Mouse (Mus musculus) NIH3T3 (cell line): ENCODE results near the gene Snrpc.

Experiments
- DNase-seq: peaks from one replicate; pipeline ENCODE4 v3.0.0-alpha.2; 2012; ENCODE audit warnings: low read depth

Snrpc gene

DNA sequence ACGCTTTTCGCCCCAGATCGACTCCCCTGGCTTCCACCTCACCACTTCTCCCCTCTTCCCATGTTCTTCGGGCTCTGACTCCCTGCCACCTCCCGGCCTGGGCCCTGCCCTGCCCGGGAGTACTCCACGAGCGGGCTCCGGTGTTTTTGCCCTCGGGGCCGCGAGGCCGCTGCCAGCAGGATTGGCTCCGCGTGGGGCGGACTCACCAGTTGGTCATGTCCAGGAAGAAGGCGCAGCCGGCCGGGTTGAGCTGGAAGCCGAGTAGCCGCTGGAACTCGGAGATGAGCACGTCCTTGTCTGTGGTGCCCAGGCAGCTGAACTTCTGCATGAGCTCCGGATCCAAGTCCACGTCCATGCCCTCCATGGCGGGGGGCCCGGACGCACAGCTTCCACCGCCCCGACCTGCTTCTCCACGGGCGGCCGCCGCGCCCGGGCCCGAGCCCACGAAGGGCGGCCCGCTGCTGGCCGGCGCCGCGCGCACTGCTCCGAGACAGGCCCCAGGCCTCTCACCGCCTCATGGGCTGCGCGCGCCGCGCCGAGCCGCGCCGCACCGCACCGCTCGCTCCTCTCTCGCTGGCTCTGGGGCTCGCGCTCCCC, 17.9 kb upstream of the Snrpc start:
- peak; percentile 57 for DNase-seq

DNA sequence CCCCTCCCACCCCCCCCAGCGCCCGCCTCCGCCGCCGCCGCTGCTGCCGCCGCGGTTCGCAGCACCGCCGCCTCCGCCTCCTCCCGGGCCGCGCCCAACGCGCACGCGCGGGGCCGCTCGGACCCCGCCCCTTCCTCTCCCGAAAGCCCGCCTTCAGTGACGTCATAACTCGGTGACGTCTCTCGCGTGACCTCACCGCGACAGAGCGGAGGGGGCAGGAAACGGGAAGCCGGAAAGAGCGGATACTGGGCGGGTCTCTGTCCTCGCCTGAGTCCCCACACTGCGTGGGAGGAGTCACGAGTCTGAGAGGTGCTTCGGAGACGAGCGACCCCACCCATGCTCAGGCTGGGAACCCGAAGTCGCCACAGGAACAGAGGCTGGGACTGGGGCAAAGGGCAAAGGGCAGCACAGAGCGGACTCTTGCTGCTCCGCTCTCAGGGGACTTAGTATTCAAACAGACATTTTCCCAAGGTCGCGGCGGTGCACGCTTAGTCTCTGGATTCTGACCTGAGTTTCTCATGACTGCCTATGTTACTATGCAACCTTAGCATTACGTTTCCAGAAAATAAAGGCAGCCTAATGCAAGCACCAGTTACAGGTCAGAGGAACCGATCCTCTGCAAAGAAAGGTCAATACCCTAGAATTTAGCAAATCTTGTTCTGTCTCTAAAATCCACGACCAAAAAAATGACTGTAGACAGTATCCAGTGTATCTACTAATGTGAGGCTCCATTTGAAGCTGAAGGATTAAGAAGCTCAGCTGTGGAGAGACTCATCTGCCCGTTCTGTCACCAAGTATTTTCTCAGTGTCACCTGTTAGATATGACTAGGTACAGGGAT, 17.2 kb upstream of the Snrpc start, which contains the start of gene D17Wsu92e:
TSS of gene D17Wsu92e (minus strand) at position 81 of the 839 bp plus-strand sequence.
- peak; percentile 100 for DNase-seq

DNA sequence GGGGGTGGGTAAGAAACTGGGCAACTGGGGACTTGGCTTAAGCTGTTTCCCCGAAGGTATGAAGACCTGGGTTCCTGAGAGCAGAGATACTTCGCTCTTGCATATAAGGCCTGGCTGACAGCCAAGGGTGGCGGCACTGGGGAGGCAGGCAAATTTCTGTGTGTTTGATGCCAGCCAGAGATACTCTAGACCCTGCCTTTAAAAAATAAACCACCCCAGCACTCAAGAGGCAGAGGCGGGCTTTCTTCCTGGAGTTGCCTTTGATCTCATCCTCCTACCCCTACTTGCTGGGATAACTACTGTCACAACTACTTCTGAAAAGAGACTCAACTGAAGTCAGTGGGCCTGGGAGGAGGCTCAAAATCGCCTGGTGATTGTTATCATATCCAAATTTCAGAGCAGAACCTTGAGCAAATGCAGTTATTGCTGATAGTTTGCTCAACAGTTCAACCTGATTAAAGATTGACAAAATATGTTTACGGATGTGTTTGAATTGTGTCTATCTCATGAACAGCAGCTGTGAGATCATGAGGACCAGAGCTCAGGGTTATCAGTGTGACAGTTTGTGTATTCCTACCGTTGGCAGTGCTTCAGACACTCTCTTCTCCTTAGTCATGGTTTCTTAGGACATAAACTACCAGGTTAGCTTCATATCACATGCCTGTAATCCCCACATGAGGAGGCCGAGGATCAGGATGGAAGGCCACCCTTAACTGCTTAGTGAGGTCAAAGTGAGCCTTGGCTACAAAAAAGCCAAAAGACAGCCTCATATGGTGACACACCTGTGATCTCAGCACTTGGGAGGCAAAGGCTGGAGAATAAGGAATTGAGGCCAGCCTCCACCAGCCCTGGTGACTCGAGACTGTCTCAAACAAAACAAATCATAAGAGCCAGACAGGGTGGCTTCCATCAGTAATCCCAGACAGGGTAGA, 16.3 kb upstream of the Snrpc start:
- DNase-seq = peak; percentile 48

DNA sequence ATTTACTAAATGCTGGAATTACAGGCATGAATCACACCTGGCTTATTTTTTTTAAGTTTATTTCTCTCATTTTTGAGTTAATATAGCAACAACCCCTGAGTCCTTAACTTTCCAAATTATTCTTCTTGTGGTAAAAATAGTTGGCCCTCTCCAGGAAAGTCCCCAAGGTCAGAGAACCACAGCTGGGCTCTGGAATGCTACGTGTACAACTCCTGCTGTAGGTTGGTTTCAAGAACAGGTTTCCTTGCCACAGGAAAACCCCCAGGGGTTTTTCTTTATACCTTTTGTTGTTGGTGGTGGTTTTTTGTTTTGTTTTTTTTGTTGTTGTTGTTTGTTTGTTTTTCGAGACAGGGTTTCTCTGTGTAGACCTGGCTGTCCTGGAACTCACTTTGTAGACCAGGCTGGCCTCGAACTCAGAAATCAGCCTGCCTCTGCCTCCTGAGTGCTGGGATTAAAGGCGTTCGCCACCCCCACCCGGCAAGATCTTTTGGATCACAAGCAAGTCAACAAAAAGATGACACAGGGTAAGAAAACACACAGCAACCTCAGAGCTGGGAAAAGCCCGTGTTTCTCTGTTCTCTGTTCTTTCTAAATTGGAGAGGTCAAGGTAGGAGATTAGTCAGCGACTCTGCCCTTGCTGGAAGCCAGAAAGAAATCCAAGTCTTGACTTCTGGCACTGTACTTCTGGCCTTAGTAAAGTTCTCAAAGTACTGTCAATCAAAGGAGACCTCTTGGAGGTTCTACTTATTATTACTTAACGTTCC, 14.6 kb upstream of the Snrpc start:
- DNase-seq = no peak

DNA sequence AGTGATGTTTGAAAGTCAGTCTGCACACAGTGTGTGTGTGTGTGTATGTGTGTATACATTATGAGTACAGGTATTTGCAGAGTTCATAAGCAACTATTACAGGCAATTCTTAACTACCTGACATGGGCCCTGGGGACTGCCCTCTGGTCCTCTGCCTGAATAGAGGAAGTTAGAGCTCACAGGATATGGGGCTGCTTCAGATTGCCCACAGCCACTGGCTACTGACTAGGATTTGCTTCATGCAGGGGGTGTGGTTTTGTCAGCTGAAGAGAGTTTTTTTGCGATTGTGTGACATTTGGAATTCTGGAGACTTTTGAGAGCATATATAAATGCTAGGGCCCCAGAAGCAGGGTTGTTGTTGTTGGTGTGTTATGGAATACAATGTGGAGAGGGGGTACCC, 13.0 kb upstream of the Snrpc start:
- no peak for DNase-seq

DNA sequence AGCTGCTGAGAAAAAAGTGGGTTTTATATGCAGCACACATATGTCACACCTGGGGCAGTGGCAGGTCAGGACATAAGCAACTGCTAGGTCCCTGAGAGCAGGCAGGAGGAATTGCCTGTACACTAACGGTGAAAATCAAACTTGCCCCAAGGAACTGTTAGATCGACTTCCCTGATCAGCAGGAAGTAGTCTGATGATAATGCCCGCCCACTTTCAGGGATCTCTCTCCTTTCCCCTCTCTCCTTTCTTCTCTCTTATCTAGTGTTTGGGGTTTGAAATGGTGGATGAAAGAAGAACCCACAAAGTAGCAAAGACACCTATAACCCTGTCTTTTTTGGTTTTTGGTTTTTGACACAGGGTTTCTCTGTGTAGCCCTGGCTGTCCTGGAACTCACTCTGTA, 12.4 kb upstream of the Snrpc start:
- no peak for DNase-seq

DNA sequence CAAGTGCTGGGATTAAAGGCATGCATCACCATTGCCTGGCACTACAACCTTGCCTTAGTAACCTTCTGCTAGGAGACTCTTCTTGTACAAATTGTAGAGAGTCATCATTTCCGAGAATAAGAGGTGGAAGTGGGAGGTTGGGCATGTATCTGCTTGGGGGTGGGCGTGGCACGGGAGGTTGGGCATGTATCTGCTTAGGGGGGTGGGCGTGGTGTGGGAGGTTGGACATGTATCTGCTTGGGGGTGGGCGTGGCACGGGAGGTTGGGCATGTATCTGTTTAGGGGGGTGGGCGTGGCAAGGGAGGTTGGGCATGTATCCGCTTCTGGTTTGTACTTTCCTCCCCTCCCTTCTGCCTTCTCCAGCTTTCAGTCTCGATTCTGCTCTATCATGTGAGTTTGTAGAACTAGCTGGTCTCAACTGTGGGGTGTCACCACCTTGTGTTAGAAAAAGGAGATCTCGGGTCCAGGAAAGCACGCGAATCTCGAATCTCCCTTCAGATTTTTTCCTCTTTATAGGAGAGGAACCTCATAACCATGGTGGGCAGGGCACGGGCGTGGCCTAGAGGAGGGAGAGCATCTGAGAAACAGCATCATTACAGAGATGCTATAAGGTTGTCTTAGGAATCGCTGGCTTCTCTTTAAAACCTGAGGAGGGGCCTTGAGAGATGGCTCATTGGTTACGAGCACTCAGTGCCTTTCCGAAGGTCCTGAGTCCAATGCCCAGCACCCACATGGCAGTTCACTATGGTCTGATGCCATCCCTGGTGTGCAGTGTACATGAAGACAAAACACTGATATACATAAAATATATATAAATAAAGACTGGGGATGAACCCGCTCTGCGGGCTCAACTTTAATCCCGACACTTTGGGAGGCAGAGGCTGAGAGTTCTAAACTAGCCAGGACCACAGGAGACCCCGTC, 11.7 kb upstream of the Snrpc start:
- DNase-seq = peak; percentile 94

DNA sequence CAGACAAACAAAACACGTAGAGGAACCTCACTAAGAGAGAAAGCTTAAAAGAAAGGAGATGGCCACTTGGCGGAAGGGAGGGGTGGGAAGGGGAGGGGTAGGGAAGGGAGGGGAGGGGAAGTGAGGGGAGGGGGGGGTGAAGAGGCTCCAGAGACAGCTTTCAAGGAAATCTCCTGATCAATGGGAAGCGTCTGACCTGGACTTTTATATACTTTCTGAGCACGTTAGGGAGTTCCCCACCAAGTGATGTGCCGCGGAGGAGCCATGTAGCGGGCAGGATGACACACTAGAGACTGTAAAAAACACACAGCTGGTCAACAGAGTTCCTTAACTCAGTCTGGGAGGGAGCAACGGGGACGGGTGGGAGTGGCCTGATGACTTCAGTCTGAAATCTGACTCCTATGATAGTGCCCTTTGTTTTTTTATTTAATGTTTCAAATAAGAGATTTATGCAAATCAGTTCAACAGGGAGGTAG, 11.0 kb upstream of the Snrpc start:
- DNase-seq = peak; percentile 73

DNA sequence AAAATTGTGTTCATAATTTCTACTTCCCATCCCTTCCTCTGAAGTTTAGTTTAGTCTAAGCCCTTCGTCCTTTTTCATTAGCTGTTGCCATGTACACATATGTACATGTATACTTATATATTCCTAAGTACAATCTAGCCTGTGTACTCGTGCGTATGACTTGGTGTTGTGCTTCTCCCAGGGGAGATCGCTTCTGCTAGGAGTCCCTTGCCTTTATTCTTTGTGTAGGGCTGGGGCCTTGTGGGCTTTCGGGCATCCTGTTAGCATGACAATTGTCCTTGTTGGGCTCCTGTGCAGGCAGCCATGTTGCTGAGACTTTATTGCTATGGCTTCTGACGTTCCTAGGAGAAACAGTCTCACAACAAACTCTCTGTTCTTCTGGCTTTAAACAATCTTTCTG, 10.4 kb upstream of the Snrpc start:
- no peak for DNase-seq

DNA sequence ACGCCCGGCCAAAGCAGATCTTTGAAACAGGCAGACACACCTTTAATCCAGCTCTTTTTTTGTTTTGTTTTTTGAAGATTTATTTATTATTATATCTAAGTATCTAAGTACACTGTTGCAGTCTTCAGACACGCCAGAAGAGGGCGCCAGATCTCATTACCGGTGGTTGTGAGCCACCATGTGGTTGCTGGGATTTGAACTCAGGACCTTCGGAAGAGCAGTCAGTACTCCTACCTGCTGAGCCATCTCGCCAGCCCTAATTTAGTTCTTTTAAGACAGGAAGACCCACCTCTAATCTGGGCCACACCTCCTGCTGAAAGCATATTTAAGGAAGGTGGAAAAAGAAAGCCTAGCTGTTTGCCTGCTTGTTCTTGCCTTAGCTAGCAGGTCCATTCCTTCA, 7.5 kb upstream of the Snrpc start:
- peak; percentile 52 for DNase-seq

DNA sequence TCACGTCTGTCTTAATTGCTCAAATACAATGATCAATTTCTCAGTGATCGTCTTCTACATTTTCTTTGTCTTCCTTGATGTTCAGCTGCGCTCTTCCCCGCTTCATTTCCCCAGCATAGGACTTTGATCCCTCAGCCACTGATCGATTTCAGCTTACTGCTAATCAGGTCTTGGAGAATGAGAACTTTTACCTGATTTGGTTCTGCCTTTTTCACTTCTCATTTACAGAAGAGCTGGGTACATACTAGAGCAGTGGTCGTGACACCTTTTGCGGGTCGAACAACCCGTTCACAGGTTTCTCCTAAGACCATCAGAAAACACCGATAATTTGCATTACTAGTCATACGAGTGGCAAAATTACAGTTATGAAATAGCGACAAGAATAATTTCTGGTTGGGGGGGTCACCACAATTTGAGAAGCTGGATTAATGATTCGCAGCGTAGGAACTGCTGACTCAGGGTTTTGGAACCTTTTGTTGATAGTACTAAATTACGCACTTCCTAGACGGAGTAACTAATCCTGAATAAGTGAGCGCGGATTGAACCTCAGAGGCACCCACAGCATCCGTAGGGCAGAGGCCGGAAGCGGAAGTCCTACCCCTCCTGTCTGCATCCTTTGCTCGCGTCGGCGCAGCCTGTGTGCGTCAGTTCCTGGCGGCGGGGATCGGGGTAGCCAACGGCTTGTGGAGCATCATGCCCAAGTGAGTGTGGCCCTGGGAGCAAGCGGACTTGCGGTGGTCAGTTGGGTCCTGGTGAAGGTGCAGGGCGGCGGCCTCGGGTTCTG, 1.7 kb downstream of the Snrpc start:
- DNase-seq = peak; percentile 97

DNA sequence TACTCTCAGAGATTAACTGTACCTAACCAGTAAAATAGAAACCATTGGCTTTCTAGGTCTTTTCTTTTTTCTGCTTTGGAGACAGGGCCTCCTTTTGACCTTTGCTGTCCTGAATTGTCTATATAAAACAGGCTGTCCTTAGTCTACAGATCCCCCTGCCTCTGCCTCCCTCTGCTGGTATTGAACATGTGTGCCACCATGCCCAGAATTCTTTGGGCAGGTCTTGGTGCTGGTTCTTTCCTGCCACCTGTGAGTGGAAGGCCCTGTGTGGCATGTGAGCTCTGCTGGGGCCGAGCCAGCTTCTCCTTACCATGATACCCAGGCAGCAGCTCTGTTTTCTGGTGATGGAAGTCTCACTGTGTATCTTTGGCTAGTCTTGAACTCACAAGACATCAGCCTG, 10.4 kb downstream of the Snrpc start:
- DNase-seq = no peak

DNA sequence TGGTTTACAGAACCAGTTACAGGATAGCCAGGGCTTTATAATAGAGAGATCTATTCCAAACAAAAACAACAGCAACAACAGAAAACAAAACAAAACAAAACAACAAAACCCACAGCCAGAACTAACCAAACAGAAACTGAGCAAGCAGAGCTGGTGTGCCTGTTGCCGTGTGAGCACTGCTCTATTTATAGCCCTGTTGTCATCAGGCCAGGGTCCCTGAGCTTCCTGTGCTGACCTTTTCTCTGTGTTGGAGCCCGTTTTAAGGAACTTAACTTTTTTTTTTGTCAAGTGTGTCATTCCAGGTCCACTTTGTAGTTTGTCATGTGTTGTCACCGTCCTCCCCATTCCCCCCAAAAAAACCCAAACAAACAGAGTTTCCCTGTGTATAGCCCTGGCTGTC, 13.1 kb downstream of the Snrpc start:
- no peak for DNase-seq

DNA sequence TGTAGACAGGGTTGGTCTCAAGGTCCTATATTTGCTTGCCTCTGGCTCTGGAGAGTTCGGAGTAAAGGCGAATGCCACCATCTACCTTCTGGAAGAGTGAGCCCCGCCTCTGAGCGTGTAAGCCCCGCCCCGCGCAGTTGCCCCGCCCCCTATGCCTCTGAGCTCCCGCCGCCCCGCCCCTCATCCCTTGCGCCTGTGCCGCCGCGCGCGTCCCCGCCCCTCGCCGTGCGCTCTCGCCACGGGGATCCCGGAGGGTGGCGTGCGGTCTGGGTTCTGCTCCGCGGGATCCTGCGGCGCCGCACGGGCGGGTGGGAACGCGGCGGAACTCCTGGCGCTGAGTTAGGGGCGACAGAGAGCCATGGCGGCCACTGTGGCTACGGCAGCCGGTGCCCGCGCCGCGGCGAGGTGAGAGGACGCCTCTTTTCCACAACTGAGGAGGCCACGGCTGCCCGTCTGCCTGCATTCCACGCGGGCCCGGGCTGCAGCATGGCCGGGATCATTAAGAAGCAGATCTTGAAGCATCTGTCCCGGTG, 18.4 kb downstream of the Snrpc start, which contains the start of gene Uhrf1bp1:
TSS of gene Uhrf1bp1 (plus strand) at position 177 of the 533 bp plus-strand sequence.
- peak; percentile 92 for DNase-seq

DNA sequence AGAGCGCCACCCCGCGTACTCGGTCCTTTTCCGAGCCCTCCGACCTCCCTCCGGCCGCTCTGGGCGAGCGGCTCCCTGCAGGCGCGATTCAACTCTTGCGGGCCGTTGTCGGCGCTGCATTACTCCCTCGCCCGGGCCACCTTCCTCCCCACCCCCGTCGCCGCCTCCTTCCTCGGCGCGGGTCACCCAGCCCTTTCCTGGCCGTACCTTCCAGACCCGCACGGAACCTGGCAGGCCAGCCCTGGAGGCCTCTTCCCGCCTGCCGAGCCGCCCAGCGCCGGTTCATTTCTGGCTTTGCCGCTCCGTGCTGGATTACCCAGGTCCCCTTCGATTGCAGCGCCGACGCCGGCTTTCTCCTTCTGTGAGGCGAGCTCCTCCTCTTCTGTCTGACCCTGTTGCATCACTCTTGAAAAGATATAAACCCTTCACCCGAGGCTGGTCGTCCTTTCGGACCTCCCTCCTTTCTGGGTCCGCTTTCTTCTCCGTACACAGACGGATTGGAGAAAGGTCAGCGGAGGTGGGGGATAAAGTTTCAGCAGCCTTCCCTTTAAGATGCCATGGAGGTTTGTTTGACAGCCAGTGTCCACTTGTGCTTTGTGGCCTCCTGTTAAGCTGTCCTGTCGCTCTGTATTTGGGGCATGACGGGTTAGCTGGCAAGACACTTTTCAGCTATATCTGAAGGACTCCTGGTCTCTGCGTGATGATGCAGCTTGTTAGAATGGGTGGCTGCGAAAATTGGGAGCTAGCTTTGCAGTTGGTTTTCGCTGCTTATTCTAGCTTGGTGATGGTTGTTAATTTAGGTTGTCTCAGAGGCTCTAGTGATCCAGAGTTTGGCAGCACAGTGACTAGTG, 19.1 kb downstream of the Snrpc start:
- DNase-seq = peak; percentile 74

DNA sequence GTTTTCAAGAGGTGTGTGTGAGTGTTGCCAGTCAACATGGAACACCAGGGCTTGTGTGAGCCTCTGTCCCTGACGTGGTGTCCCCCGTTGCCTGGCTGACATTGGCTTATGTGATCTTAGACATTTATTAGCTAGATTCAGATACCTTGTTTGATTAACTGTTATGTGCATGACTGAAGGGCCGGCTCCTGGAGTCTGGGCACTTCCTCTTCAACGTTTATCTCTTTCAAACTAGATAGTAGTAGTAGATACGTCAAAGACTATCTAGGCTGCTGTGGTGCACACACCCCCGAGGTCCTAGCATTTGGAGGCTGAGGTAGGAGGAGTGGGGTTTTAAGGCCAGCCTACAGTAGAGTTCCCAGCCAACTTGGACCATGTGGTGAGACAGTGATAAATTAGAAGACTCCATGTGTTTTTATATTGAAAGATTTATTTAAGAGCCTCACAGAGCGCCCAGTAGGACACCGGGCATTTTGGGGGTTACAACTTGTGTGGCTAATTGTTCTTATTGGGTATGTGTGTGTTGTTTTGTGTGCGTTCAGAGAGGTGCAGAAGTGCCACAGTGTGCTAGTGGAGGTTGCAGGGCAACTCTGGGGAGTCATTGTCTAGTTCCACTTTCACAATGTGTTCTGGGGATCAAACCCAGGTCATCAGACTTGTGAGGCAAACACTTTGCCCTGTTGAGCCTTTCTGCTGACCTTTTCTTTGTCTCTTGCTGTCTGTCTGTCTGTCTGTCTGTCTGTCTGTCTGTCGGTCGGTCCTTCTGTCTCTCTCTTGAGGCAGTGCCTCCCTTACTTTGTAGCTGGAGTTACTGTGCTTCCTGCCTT, 19.9 kb downstream of the Snrpc start:
- no peak for DNase-seq

DNA sequence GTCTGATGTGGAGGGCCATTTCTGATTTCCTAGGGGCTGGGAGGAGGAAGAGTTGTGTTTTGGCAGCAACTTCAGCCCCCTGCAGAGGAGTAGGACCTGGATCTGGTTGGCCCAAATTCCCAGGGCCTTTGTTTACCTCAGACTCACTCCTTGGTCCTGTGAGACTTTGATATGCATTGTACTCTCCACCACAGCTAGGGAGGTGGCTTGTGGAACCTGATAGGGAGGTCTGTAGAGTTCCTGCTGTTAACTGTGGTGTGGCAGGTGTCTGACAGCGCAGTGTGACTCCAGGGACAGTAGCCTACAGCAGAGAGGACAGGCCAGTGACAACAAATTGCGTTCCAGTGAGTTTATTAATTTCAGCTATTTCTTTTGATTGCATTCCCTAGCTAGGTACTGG, 21.2 kb downstream of the Snrpc start:
- DNase-seq = no peak
